Mouse (Mus musculus) limb, embryonic 11.5 days (tissue): Measurements from ENCODE around the gene Mrpl34. TPM values are rescaled to one million over a fixed set of nuclear protein-coding genes. Genes with fewer than 3 reads are reported as not detected.

ENCODE experiments used
- ATAC-seq: fragments of 200-750 bp; cut with Nextera tagmentation; 2 replicates; pipeline ENCODE4 v1.8.0; 2017; ENCODE audit warnings: low read depth; ENCODE audit not compliant: insufficient number of reproducible peaks, low FRiP score, low TSS enrichment
- DNase-seq: peaks from one replicate; pipeline ENCODE4 v3.0.0-alpha.2; 2015; ENCODE audit warnings: low spot score
- H3K27ac ChIP-seq: fragments of 300-500 bp; sonication (generic); replicated peaks from 2 replicates; pipeline ENCODE4 v1.5.1; 2014; ENCODE audit warnings: low read depth, mild to moderate bottlenecking, low read length
- H3K27me3 ChIP-seq: fragments of 300-500 bp; sonication (generic); 2 replicates; pipeline ENCODE4 v1.6.1; 2014; ENCODE audit warnings: mild to moderate bottlenecking, low read length, mixed read lengths; ENCODE audit not compliant: control insufficient read depth, insufficient read depth
- H3K36me3 ChIP-seq: fragments of 300-500 bp; sonication (generic); 2 replicates; pipeline ENCODE4 v1.6.1; 2014; ENCODE audit warnings: mild to moderate bottlenecking, low read length, moderate library complexity, mixed read lengths; ENCODE audit not compliant: control insufficient read depth, insufficient read depth
- H3K4me1 ChIP-seq: fragments of 300-500 bp; sonication (generic); 2 replicates; pipeline ENCODE4 v1.6.1; 2014; ENCODE audit warnings: low read length, mixed read lengths; ENCODE audit not compliant: control insufficient read depth, insufficient read depth
- H3K4me2 ChIP-seq: fragments of 300-500 bp; sonication (generic); 2 replicates; pipeline ENCODE4 v1.6.1; 2014; ENCODE audit warnings: low read depth, mild to moderate bottlenecking, moderate library complexity; ENCODE audit not compliant: severe bottlenecking
- H3K4me3 ChIP-seq: fragments of 300-500 bp; sonication (generic); 2 replicates; pipeline ENCODE4 v1.5.1; 2014; ENCODE audit warnings: low read depth, low read length
- H3K9ac ChIP-seq: fragments of 300-500 bp; sonication (generic); 2 replicates; pipeline ENCODE4 v1.6.1; 2014; ENCODE audit warnings: mild to moderate bottlenecking, low read length
- H3K9me3 ChIP-seq: fragments of 300-500 bp; sonication (generic); 2 replicates; pipeline ENCODE4 v1.6.1; 2016; ENCODE audit warnings: low read length; ENCODE audit not compliant: control insufficient read depth
- WGBS: fragments of 180-500 bp; shearing (Covaris S2); extraction: QIAGEN DNeasy Blood & Tissue Kit; methylation state at CpG from one replicate; pipeline ENCODE4 v1.1.7; 2014; 5-methylcytosine and 5-hydroxymethylcytosine counted together
- polyA plus RNA-seq: library from polyadenylated mRNA; unstranded; fragments of >200 nt; fragmentation: Nextera tagmentation; extraction: Ambion mirVana; gene quantifications from 2 replicates; pipeline ENCODE4 v1.2.1, GENCODE M21; 2014

The Mrpl34 gene
- polyA plus RNA-seq, 1 experiment from 2014 or later: 231 TPM

GRCm38 (mm10) chr8:71463188-71464033 lies 1.3 kb upstream of the Mrpl34 start, which contains the start of gene Abhd8:
TSS of gene Abhd8 (minus strand) at chr8:71463655.
- under 1% methylated on average over 54 of the region's 55 CpGs for WGBS
- Histone ChIP-seq H3K36me3 (peaks cover 8% of the 10 kb centered on the region; the same call in 1 of the 2 replicates), H3K27me3 (peaks cover 3% of the 10 kb centered on the region; the same call in 1 of the 2 replicates), H3K4me3 (peak within 1 kb of the TSS; percentile 85), H3K4me1 (peaks cover 14% of the 10 kb centered on the region), H3K4me2 (peak within 1 kb of the TSS; percentile 90), H3K9ac (peak within 1 kb of the TSS; percentile 77), H3K27ac (no peak within 1 kb of the TSS), H3K9me3 (no peaks in the 10 kb centered on the region)
- peak; percentile 98 for DNase-seq
- peak; percentile 81 for ATAC-seq

- Histone ChIP-seq H3K9ac (no peak overlapping the region; the same call in 1 of the 2 replicates), H3K4me3 (peak overlapping the region; percentile 85), H3K27me3 (peaks cover 3% of the 10 kb centered on the region; the same call in 1 of the 2 replicates), H3K27ac (no peak overlapping the region), H3K36me3 (peaks cover 6% of the 10 kb centered on the region; the same call in 1 of the 2 replicates), H3K4me2 (peak overlapping the region; percentile 90), H3K4me1 (peaks cover 17% of the 10 kb centered on the region), H3K9me3 (no peaks in the 10 kb centered on the region; the same call in 1 of the 2 replicates)
- DNase-seq (no peak), ATAC-seq (no peak)
- WGBS: 87% methylated on average over 8 of the region's 8 CpGs
These were observed 974 bp downstream of the Mrpl34 start for GRCm38 (mm10) chr8:71465733-71466132.

- Histone ChIP-seq H3K27ac (no peak overlapping the region), H3K9me3 (no peaks in the 10 kb centered on the region; the same call in 1 of the 2 replicates), H3K4me1 (peaks cover 17% of the 10 kb centered on the region), H3K36me3 (peaks cover 4% of the 10 kb centered on the region; the same call in 1 of the 2 replicates), H3K4me2 (peak overlapping the region; percentile 90; the same call in 1 of the 2 replicates), H3K4me3 (no peak overlapping the region), H3K9ac (no peak overlapping the region), H3K27me3 (peaks cover 3% of the 10 kb centered on the region; the same call in 1 of the 2 replicates)
- ATAC-seq (no peak), DNase-seq (no peak)
- 94% methylated on average over 5 of the region's 5 CpGs for WGBS
These were observed 1.4 kb downstream of the Mrpl34 start for GRCm38 (mm10) chr8:71466198-71466597.

- Histone ChIP-seq H3K27me3 (peaks cover 3% of the 10 kb centered on the region; the same call in 1 of the 2 replicates), H3K4me3 (no peak overlapping the region), H3K4me1 (peaks cover 17% of the 10 kb centered on the region), H3K36me3 (peaks cover 2% of the 10 kb centered on the region; the same call in 1 of the 2 replicates), H3K9me3 (no peaks in the 10 kb centered on the region; the same call in 1 of the 2 replicates), H3K9ac (no peak overlapping the region), H3K4me2 (no peak overlapping the region), H3K27ac (no peak overlapping the region)
- ATAC-seq (no peak), DNase-seq (no peak)
- 89% methylated on average over 2 of the region's 2 CpGs for WGBS
These were observed 2.4 kb downstream of the Mrpl34 start for GRCm38 (mm10) chr8:71467201-71467600.

GRCm38 (mm10) chr8:71468001-71468400 lies 3.2 kb downstream of the Mrpl34 start:
- DNase-seq: no peak
- H3K36me3 ChIP-seq: peaks cover 2% of the 10 kb centered on the region; the same call in 1 of the 2 replicates
- no peaks in the 10 kb centered on the region for H3K27me3 ChIP-seq
- no peak overlapping the region for H3K4me2 ChIP-seq
- WGBS: 88% methylated on average over 1 of the region's 1 CpGs
- ATAC-seq: no peak
- H3K9ac ChIP-seq: no peak overlapping the region
- peaks cover 12% of the 10 kb centered on the region; the same call in 1 of the 2 replicates for H3K4me1 ChIP-seq
- H3K4me3 ChIP-seq: no peak overlapping the region
- no peaks in the 10 kb centered on the region; the same call in 1 of the 2 replicates for H3K9me3 ChIP-seq
- no peak overlapping the region for H3K27ac ChIP-seq

GRCm38 (mm10) chr8:71468916-71469315 lies 4.2 kb downstream of the Mrpl34 start, which contains the start of gene Dda1:
TSS of gene Dda1 (plus strand) at chr8:71469199.
- Histone ChIP-seq H3K4me1 (peaks cover 10% of the 10 kb centered on the region; the same call in 1 of the 2 replicates), H3K4me3 (peak within 1 kb of the TSS; percentile 92), H3K36me3 (peaks cover 5% of the 10 kb centered on the region; the same call in 1 of the 2 replicates), H3K27me3 (no peaks in the 10 kb centered on the region), H3K4me2 (peak within 1 kb of the TSS; percentile 85), H3K27ac (0 out of 2 replicates have a peak within 1 kb of the TSS, but pooled peaks have one; percentile 10), H3K9me3 (no peaks in the 10 kb centered on the region; the same call in 1 of the 2 replicates), H3K9ac (peak within 1 kb of the TSS; percentile 60)
- ATAC-seq (peak; percentile 80), DNase-seq (peak; percentile 97)
- under 1% methylated on average over 52 of the region's 52 CpGs for WGBS

- Histone ChIP-seq H3K27me3 (no peaks in the 10 kb centered on the region), H3K9me3 (no peaks in the 10 kb centered on the region; the same call in 1 of the 2 replicates), H3K9ac (peak overlapping the region; percentile 60), H3K27ac (0 out of 2 replicates have a peak overlapping the region, but pooled peaks have one; percentile 10), H3K4me1 (peaks cover 5% of the 10 kb centered on the region; the same call in 1 of the 2 replicates), H3K4me3 (peak overlapping the region; percentile 92), H3K4me2 (peak overlapping the region; percentile 85), H3K36me3 (peaks cover 7% of the 10 kb centered on the region; the same call in 1 of the 2 replicates)
- peak; percentile 33 for ATAC-seq
- DNase-seq: peak; percentile 62
- under 1% methylated on average over 24 of the region's 24 CpGs for WGBS
These were observed 4.7 kb downstream of the Mrpl34 start for GRCm38 (mm10) chr8:71469411-71469810.
